Mouse (Mus musculus): ENCODE measurements around the gene Btbd19.

GRCm38 (mm10) chr4:117152714-117153113 is 27.2 kb upstream of the Btbd19 start:
- TF ChIP-seq CTCF (IDR thresholded peaks at IDR 0.05; ENCODE audit: low read depth) (no peak), EP300 (IDR thresholded peaks at IDR 0.05; ENCODE audit: low read depth) (no peak)
